Mouse (Mus musculus): ENCODE results near the gene Sorbs1.

The Sorbs1 gene

GRCm38 (mm10) chr19:40477445-40477941 is 36.1 kb downstream of the Sorbs1 start:
- DNase-seq (ENCODE audit: low spot score) = peak; percentile 51

- no peak for DNase-seq (ENCODE audit: low spot score)
Measured at GRCm38 (mm10) chr19:40476491-40476890, 37.1 kb downstream of the Sorbs1 start.

- peak; percentile 42 for DNase-seq (ENCODE audit: low spot score)
Measured at GRCm38 (mm10) chr19:40471526-40472245, 41.9 kb downstream of the Sorbs1 start.

- DNase-seq (ENCODE audit: low spot score) = no peak
Measured at GRCm38 (mm10) chr19:40469792-40470191, 43.8 kb downstream of the Sorbs1 start.

- no peak for DNase-seq (ENCODE audit: low spot score)
Measured at GRCm38 (mm10) chr19:40468308-40468707, 45.3 kb downstream of the Sorbs1 start.

- DNase-seq (ENCODE audit: low spot score) = no peak
Measured at GRCm38 (mm10) chr19:40467810-40468209, 45.8 kb downstream of the Sorbs1 start.

- no peak for DNase-seq (ENCODE audit: low spot score)
Measured at GRCm38 (mm10) chr19:40465339-40465738, 48.2 kb downstream of the Sorbs1 start.

- no peak for DNase-seq (ENCODE audit: low spot score)
Measured at GRCm38 (mm10) chr19:40464408-40464807, 49.2 kb downstream of the Sorbs1 start.

- no peak for DNase-seq (ENCODE audit: low spot score)
Measured at GRCm38 (mm10) chr19:40462892-40463291, 50.7 kb downstream of the Sorbs1 start.

- no peak for DNase-seq (ENCODE audit: low spot score)
Measured at GRCm38 (mm10) chr19:40462481-40462880, 51.1 kb downstream of the Sorbs1 start.

- DNase-seq (ENCODE audit: low spot score) = no peak
Measured at GRCm38 (mm10) chr19:40461662-40462061, 51.9 kb downstream of the Sorbs1 start.

GRCm38 (mm10) chr19:40460854-40461490 is 52.6 kb downstream of the Sorbs1 start:
- no peak for DNase-seq (ENCODE audit: low spot score)

GRCm38 (mm10) chr19:40459338-40459737 is 54.2 kb downstream of the Sorbs1 start:
- DNase-seq (ENCODE audit: low spot score) = no peak

GRCm38 (mm10) chr19:40458806-40459205 is 54.8 kb downstream of the Sorbs1 start:
- peak; percentile 60 for DNase-seq (ENCODE audit: low spot score)

- no peak for DNase-seq (ENCODE audit: low spot score)
Measured at GRCm38 (mm10) chr19:40455248-40455647, 58.3 kb downstream of the Sorbs1 start.

- no peak for DNase-seq (ENCODE audit: low spot score)
Measured at GRCm38 (mm10) chr19:40454096-40454495, 59.5 kb downstream of the Sorbs1 start.

- no peak for DNase-seq (ENCODE audit: low spot score)
Measured at GRCm38 (mm10) chr19:40452201-40452600, 61.4 kb downstream of the Sorbs1 start.

GRCm38 (mm10) chr19:40451307-40451706 is 62.3 kb downstream of the Sorbs1 start:
- no peak for DNase-seq (ENCODE audit: low spot score)

GRCm38 (mm10) chr19:40446525-40446924 is 67.1 kb downstream of the Sorbs1 start:
- DNase-seq (ENCODE audit: low spot score) = no peak

- no peak for DNase-seq (ENCODE audit: low spot score)
Measured at GRCm38 (mm10) chr19:40442377-40442776, 71.2 kb downstream of the Sorbs1 start.

- no peak for DNase-seq (ENCODE audit: low spot score)
Measured at GRCm38 (mm10) chr19:40440951-40441350, 72.6 kb downstream of the Sorbs1 start.

GRCm38 (mm10) chr19:40438907-40439306 is 74.7 kb downstream of the Sorbs1 start:
- no peak for DNase-seq (ENCODE audit: low spot score)

- peak; percentile 78 for DNase-seq (ENCODE audit: low spot score)
Measured at GRCm38 (mm10) chr19:40437651-40438068, 75.9 kb downstream of the Sorbs1 start.

All from lung, postnatal 25 days (tissue).